ENCODE assay signal across 9 mouse cellular contexts in genomic region chr3:151001881-151002412, GRCm38 (mm10).
DNase-seq lines count a peak whose midpoint lies in the region; ATAC-seq and TF ChIP-seq lines count a peak whose summit lies in the region.
"Had no signal": no experiment of that assay in that cellular context is flagged by ENCODE, and none has a peak within 500 bp of the region (broad histone marks: within the 10 kb centered on the region; RNA-seq: fewer than 3 reads in every experiment).

No protein-coding gene starts in this region.

- intact Hi-C loops in left cerebral cortex, adult 2 months (cut with DNase I) = loop anchor here (5.0 kb wide), 1 partner anchor 565 kb away; no protein-coding TSS in a partner anchor

- no peaks in the 10 kb centered on the region for H3K27me3 ChIP-seq in lung, postnatal 0 days (replicated peaks; ENCODE audit: insufficient read depth, low read length)
- H3K27me3 ChIP-seq in embryonic facial prominence, embryonic 10.5 days (replicated peaks; ENCODE audit: low read depth, poor library complexity, severe bottlenecking) = no peaks in the 10 kb centered on the region
- H3K27me3 ChIP-seq in neural tube, embryonic 12.5 days (replicated peaks) = no peaks in the 10 kb centered on the region

- no peak for TF ChIP-seq EP300 in lung, postnatal 0 days (IDR thresholded peaks at IDR 0.05)

- peak; percentile 66 for TF ChIP-seq CTCF in lung, postnatal 0 days (IDR thresholded peaks at IDR 0.05)
- peak; percentile 86 for TF ChIP-seq CTCF in left cerebral cortex, adult 2 months (IDR thresholded peaks at IDR 0.05)

- peak; percentile 21 to 24 for DNase-seq in cerebellum, adult 18-20 months
- DNase-seq in cerebellum, adult 11-12 months = no peak
- peak; percentile 15 for DNase-seq in lung, postnatal 0 days (ENCODE audit: low spot score)
- no peak for DNase-seq in lung, postnatal 25 days (ENCODE audit: low spot score)
- peak; percentile 37 for DNase-seq in embryonic facial prominence, embryonic 10.5 days (ENCODE audit: low spot score)
- DNase-seq in left cerebral cortex, adult 2 months (ENCODE audit: extremely low spot score in 1 of 2, low spot score in 2 of 2) = peak; percentile 35 to 40
- DNase-seq in MN1 (ENCODE audit: low spot score) = no peak

- H3K27ac ChIP-seq in lung, postnatal 0 days (ENCODE audit: low read length) = no peak overlapping the region
- H3K27ac ChIP-seq in embryonic facial prominence, embryonic 10.5 days (replicated peaks) = no peak overlapping the region
- H3K27ac ChIP-seq in left cerebral cortex, adult 2 months = no peak overlapping the region
- H3K27ac ChIP-seq in neural tube, embryonic 12.5 days = no peak overlapping the region
- H3K27ac ChIP-seq: macrophage had no signal

- H3K36me3 ChIP-seq in lung, postnatal 0 days (ENCODE audit: insufficient read depth, low read length) = no peaks in the 10 kb centered on the region
- no peaks in the 10 kb centered on the region for H3K36me3 ChIP-seq in embryonic facial prominence, embryonic 10.5 days (replicated peaks)
- H3K36me3 ChIP-seq in neural tube, embryonic 12.5 days = no peaks in the 10 kb centered on the region

- WGBS in lung, postnatal 0 days = 23% methylated on average over 6 of the region's 6 CpGs
- WGBS in embryonic facial prominence, embryonic 10.5 days = 39% methylated on average over 6 of the region's 6 CpGs
- 32% methylated on average over 6 of the region's 6 CpGs for WGBS in neural tube, embryonic 12.5 days

- no peak for ATAC-seq in lung, postnatal 0 days
- peak; percentile 70; the same call in 1 of the 2 replicates for ATAC-seq in neural tube, embryonic 12.5 days (ENCODE audit: low FRiP score, low read depth)

- no peak overlapping the region for H3K4me3 ChIP-seq in lung, postnatal 0 days (ENCODE audit: low read depth, low read length)
- no peak overlapping the region for H3K4me3 ChIP-seq in embryonic facial prominence, embryonic 10.5 days
- no peak overlapping the region for H3K4me3 ChIP-seq in left cerebral cortex, adult 2 months
- no peak overlapping the region for H3K4me3 ChIP-seq in neural tube, embryonic 12.5 days

- H3K4me1 ChIP-seq in lung, postnatal 0 days (ENCODE audit: insufficient read depth, low read depth, low read length) = no peaks in the 10 kb centered on the region
- H3K4me1 ChIP-seq in embryonic facial prominence, embryonic 10.5 days = peaks cover 6% of the 10 kb centered on the region
- H3K4me1 ChIP-seq in neural tube, embryonic 12.5 days = no peaks in the 10 kb centered on the region; the same call in 1 of the 2 replicates

- no peak overlapping the region for H3K4me2 ChIP-seq in lung, postnatal 0 days (replicated peaks; ENCODE audit: low read depth, low read length)
- no peak overlapping the region for H3K4me2 ChIP-seq in neural tube, embryonic 12.5 days (replicated peaks)

- H3K9ac ChIP-seq in lung, postnatal 0 days (replicated peaks; ENCODE audit: low read depth) = no peak overlapping the region
- H3K9ac ChIP-seq in neural tube, embryonic 12.5 days = no peak overlapping the region

- H3K9me3 ChIP-seq in lung, postnatal 0 days (ENCODE audit: low read length) = no peaks in the 10 kb centered on the region
- no peaks in the 10 kb centered on the region for H3K9me3 ChIP-seq in embryonic facial prominence, embryonic 10.5 days
- H3K9me3 ChIP-seq in neural tube, embryonic 12.5 days = no peaks in the 10 kb centered on the region

Comparison
In these comparisons a context has a peak if more than half of its experiments do, and no peak if none do; other contexts are left out.
1. DNase-seq: peak in cerebellum, adult 18-20 months (2 of 2), lung, postnatal 0 days (single experiment), embryonic facial prominence, embryonic 10.5 days (single experiment) and left cerebral cortex, adult 2 months (2 of 2); none in cerebellum, adult 11-12 months (single experiment), lung, postnatal 25 days (single experiment) and MN1 (single experiment).